Mouse (Mus musculus): Measurements from ENCODE around the gene Stx11.
"Not testable (repeated sequence)": the region's sequence is repeated elsewhere in the genome, so short reads cannot be mapped to it uniquely, and the experiment has no call there.

The Stx11 gene

GRCm38 (mm10) chr10:12957271-12957670, 6.8 kb downstream of the Stx11 start:
- DNase-seq, result no peak

GRCm38 (mm10) chr10:12955831-12956230, 8.3 kb downstream of the Stx11 start:
- no peak for DNase-seq

GRCm38 (mm10) chr10:12951358-12951757, 12.7 kb downstream of the Stx11 start:
- not testable (repeated sequence) for DNase-seq

DNA sequence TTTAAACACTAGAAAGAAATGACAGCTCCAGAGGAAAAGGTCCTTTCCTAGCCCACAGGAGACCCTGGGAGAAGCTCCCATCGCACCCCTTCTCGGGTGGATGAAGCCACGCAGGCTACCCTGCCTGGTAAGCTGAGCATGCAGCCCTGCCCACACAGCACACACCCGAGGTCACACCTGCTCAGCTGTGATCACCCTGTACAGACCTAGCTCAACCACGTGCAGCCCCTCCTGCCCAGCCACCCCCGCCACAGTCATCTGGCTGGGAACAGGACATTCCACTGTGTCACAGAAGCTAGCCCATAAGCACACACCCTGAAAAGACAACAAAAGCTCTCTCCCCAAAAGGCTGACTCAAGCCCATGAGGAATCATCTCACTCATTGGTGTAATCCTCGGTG, 14.8 kb downstream of the Stx11 start:
- no peak for DNase-seq

- no peak for DNase-seq
Observed at GRCm38 (mm10) chr10:12947606-12948005, 16.5 kb downstream of the Stx11 start.

DNA sequence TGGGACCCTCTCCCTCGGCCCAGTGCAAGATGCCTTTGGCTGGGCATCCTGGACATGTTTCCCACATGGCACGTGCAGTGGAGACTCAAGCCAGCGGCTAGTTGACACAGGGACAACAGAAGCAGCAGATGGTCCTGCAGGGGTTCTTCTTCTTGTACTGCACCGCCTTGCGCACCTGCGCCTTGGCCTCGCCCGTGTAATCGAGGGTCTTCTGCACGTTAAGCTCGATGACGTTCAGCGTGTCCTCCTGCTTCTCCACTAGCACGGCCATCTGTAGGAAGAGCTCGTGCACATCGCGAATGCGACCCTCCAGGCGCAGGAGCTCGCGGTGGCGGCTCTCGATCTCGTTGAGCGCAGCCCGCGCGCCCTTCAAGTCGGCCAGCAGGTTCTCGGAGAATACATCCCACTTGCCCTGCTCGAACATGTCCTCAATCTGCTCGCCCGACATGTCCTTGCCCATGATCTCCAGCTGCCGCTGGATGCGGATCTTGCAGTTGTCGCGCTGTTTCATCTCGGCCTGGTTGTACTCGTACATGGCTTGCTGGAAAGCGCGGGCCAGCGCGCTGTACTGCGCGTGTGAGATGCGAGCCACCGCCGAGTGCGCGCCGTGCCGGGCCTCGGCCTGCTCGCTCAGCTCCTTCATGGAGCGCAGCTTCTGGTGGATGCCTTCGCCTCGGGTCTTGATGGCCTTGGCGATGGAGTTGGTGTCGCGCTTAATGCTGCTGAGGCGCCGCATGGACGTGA, 22.9 kb downstream of the Stx11 start:
- DNase-seq, result no peak

DNA sequence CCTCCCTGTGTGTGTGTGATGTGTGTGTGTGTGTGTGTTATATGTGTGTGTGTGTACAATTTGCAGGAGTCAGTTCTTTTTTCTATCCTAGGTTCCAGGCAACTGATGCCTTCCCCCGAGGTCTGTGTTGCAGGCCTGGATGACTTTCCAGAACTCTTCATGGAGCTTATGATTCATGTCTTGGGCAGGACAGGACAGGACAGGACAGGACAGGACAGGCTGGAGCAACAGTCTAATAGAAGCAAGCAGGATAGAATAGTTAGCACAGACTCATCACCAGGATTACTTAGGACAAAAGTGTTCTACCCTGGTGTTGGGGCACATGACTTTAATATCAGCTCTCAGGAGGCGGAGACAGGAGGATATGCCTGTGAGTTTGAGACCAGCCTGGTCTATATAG, 25.3 kb downstream of the Stx11 start:
- DNase-seq, result no peak

DNA sequence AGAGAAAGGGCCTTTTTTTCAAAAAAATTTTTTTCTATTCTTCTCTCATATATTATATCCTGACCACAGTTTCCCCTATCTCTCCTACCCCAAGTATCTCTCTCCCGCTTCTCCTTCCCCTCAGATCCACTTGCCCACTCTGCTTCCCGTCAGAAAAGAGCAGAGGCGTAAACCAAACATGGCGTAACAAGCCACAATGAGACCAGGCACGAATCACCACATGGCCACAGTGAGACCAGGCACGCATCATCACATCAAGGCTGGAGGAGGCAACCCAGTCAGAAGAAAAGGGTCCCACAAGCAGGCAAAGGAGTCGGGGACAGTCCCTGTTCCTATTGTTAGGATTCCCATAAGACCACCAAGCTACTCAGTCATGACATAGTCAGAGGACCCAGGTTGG, 28.0 kb downstream of the Stx11 start:
- no peak for DNase-seq

DNA sequence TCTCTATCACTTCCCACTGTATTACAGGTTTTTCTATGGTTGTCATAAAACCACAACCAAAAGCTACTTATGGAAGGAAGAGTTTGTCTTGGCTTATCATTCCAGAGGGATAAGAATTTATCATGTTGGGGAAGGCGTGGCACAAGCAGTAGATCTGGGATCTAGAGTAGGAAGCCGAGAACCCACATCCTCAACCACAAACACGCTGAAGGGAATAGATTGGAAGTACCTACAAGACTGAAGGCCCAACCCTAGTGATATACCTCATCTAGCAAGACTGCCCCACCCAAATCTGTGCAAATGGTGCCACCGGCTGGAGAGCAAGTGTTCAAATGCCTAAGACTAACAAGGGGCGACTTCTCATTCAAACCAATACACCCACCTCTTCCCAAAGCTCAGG, 28.5 kb downstream of the Stx11 start:
- no peak for DNase-seq

- no peak for DNase-seq
Observed at GRCm38 (mm10) chr10:12931492-12932400, 32.4 kb downstream of the Stx11 start.

- DNase-seq, result no peak
Observed at GRCm38 (mm10) chr10:12930351-12930905, 33.7 kb downstream of the Stx11 start.

DNA sequence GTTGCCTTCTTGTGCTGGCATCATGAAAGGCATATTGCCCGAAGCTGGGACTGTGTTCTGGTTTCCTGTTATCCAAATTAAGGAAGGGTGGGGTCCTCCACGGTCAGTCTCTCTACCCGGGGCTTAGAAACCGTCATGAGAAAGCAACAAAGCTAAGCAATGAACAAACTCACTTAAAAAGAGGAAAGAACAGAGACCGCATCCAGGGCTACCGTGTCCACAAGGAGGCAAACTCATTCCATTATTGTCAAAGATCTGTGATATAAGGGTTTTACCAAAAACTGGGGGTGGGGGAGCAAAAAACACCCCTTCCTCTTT, 34.3 kb downstream of the Stx11 start:
- DNase-seq, result no peak

DNA sequence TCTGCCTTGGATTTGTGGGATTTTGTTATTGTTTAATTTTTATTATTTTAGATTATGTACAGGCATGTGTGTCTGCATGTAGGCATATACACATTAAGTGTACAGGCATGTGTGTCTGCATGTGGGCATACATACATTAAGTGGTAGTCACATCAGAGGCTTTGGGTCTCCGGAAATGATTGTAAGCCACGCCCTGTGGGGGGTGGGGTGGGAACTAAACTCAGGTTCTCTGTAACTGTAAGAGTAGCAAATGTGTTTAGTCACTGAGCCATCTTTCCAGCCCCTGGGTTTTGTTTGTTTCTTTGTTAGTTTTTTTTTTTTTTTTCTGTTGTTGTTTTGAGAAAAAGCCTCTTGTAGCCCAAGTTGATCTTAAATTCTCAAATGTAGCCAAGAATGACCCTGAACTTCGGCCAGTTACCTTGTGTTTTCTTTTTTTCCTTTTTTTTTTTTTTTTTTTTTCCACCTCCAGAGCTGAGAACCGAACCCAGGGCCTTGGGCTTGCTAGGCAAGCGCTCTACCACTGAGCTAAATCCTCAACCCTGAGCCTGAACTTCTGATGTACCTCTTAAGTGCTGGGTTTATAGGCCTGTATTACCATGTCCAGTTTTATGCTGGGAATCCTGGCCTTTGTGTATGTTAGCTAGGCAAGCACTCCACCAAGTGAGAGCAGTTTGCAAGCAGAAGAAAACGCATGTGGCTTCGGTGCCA, 34.8 kb downstream of the Stx11 start:
- DNase-seq, result peak in 1 of 2 experiments; percentile 18

DNA sequence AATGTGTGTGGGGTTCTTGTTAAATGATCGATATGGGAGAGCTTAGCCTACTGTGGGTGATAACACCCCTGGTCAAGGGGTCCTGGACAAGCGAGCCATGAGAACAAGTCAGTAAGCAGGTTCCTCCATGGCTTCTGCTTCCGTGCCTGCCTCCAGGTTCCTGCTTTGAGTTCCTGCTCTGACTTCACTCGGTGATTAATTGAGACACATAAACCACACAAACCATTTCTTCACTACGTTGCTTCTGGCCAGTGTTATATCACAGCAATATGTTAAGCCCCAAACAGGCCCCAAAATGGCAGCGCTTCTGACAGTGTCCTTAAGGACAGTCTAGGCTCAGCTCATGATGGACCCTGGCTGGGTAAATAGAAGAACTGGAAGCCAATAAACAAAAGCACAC, 35.9 kb downstream of the Stx11 start:
- DNase-seq, result no peak

- DNase-seq, result peak; percentile 83 to 86
Observed at GRCm38 (mm10) chr10:12922574-12923353, 41.3 kb downstream of the Stx11 start.

GRCm38 (mm10) chr10:12922077-12922573, 42.0 kb downstream of the Stx11 start:
- no peak for DNase-seq

- peak; percentile 31 to 41 for DNase-seq
Observed at GRCm38 (mm10) chr10:12921551-12922040, 42.5 kb downstream of the Stx11 start.

GRCm38 (mm10) chr10:12919287-12919686, 44.8 kb downstream of the Stx11 start:
- no peak for DNase-seq

GRCm38 (mm10) chr10:12917626-12918025, 46.5 kb downstream of the Stx11 start:
- DNase-seq, result no peak

- DNase-seq, result no peak
Observed at GRCm38 (mm10) chr10:12916376-12916775, 47.7 kb downstream of the Stx11 start.

DNA sequence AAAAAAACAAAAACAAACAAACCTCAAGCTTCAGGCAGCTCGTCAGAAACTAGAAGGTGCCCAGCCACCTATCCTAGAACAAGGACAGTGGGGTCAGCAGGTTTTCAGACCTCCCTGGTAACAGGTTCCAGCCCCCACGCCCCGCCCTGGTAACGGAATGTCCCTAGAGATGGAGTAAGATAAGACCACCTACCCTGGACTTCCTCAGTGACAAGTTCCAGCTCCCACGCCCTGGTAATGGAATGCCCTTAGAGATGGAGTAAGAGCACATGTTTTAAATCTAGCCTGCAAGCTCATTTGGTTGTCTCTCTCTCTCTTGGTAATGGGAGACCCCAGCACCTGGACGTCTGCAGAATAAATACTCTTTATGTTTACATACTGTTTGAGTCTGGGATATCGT, 48.3 kb downstream of the Stx11 start:
- DNase-seq, result no peak

DNA sequence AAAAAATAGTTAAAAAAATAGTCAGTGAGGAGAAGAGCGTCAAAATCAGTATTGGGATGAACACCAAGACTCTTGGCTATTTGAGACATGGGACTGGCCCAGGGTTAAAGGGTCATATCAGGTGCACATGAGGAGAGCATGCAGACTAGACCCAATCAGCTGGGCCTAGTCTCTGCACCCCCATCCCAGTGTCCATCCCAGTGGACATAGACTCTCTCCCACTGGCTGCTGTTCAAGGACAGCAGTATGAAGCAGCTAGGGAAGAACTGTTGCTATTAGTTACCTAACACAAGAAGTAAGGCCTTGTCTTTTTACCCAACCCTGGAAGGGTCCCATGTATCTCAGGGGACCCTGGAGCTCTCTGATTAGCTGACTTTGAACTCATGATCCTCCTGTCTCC, 49.9 kb downstream of the Stx11 start:
- no peak for DNase-seq
